Mouse (Mus musculus) gastrocnemius, adult 2 months (tissue): ENCODE data around the gene Slc39a7. TPM values are rescaled to one million over a fixed set of nuclear protein-coding genes. Genes with fewer than 3 reads are reported as not detected.

Source experiments
- DNase-seq: peaks from one replicate; pipeline ENCODE4 v3.0.0; 2022
- H3K27ac ChIP-seq: fragments of 200-600 bp; 2 replicates; pipeline ENCODE4 v1.8.1; 2022; ENCODE audit warnings: mild to moderate bottlenecking
- H3K4me3 ChIP-seq: fragments of 200-600 bp; 2 replicates; pipeline ENCODE4 v1.8.1; 2022; ENCODE audit warnings: mild to moderate bottlenecking, moderate library complexity
- CTCF ChIP-seq: fragments of 200-600 bp; IDR thresholded peaks from 2 replicates; pipeline ENCODE4 v1.8.1; 2022; ENCODE audit warnings: antibody characterized with exemption, mild to moderate bottlenecking, moderate library complexity
- intact Hi-C: fragments of 180-260 bp; cut with DNase I; formaldehyde crosslinking; loops from one replicate; pipeline ENCODE4 v1.15.1; 2025
- long read RNA-seq, 2 experiments: library from polyadenylated mRNA; stranded (forward); transcript quantifications; one replicate each; pipeline ENCODE4 v2.0.0; 2021
- total RNA-seq, 2 experiments: library from RNA; stranded (reverse); gene quantifications; 2 replicates each; pipeline ENCODE4 v1.2.3; 2021

Slc39a7 gene
- 10 to 100 TPM; 44.6 to 49.5 TPM for total RNA-seq
- long read RNA-seq, experiment 1, transcript Slc39a7-201 (7 exons, 2,320 nt), result major isoform, 35 of 63 reads
- long read RNA-seq, experiment 1, transcript Slc39a7-204 (6 exons, 2,433 nt), result minor isoform, 5 of 63 reads
- long read RNA-seq, experiment 1, transcript Slc39a7-203 (8 exons, 1,550 nt), result minor isoform, 16 of 63 reads
- long read RNA-seq, experiment 1, partial matches to known transcripts, result 3 of 63 reads
- long read RNA-seq, experiment 1, other reads (novel, unspliced or antisense), result 4 of 63 reads
- long read RNA-seq, experiment 2, transcript Slc39a7-201 (7 exons, 2,320 nt), result major isoform, 44 of 65 reads
- long read RNA-seq, experiment 2, transcript Slc39a7-203 (8 exons, 1,550 nt), result minor isoform, 13 of 65 reads
- long read RNA-seq, experiment 2, partial matches to known transcripts, result 4 of 65 reads
- long read RNA-seq, experiment 2, other reads (novel, unspliced or antisense), result 4 of 65 reads

GRCm38 (mm10) chr17:34031465-34032173 lies at the start of gene Slc39a7, which contains the start of gene Rxrb:
TSS of gene Slc39a7 (minus strand) at chr17:34031682.
TSS of gene Rxrb (plus strand) at chr17:34031812.
- peak; percentile 100 for DNase-seq
- peak within 1 kb of the TSS; percentile 78 for H3K4me3 ChIP-seq
- intact Hi-C loops, result loop anchor here (5.0 kb wide), 1 partner anchor 91 kb away; the partner anchor contains the start of gene Brd2
- H3K27ac ChIP-seq, result peak within 1 kb of the TSS; percentile 100
- no peak for TF ChIP-seq CTCF

- intact Hi-C loops, result no loop called here
- Histone ChIP-seq H3K4me3 (no peak overlapping the region), H3K27ac (no peak overlapping the region)
- no peak for TF ChIP-seq CTCF
- no peak for DNase-seq
Measured at GRCm38 (mm10) chr17:34079621-34080020, 48.1 kb upstream of the Slc39a7 start.

- intact Hi-C loops, result no loop called here
- no peak for TF ChIP-seq CTCF
- no peak for DNase-seq
- H3K27ac ChIP-seq, result no peak overlapping the region
- H3K4me3 ChIP-seq, result no peak overlapping the region
Measured at GRCm38 (mm10) chr17:34079002-34079401, 47.5 kb upstream of the Slc39a7 start.

- no peak for TF ChIP-seq CTCF
- intact Hi-C loops, result no loop called here
- Histone ChIP-seq H3K27ac (no peak overlapping the region), H3K4me3 (peak overlapping the region; percentile 51)
- no peak for DNase-seq
Measured at GRCm38 (mm10) chr17:34078148-34078547, 46.7 kb upstream of the Slc39a7 start.

- no peak overlapping the region for H3K27ac ChIP-seq
- peak overlapping the region; percentile 51 for H3K4me3 ChIP-seq
- TF ChIP-seq CTCF, result peak; percentile 79
- intact Hi-C loops, result loop anchor here (1.0 kb wide), 1 partner anchor 92 kb away; no protein-coding TSS in a partner anchor
- peak; percentile 64 for DNase-seq
Measured at GRCm38 (mm10) chr17:34077549-34077948, 46.1 kb upstream of the Slc39a7 start.

- TF ChIP-seq CTCF, result peak; percentile 81
Measured at GRCm38 (mm10) chr17:34075271-34075670, 43.8 kb upstream of the Slc39a7 start.

GRCm38 (mm10) chr17:34072091-34072490 lies 40.6 kb upstream of the Slc39a7 start:
- no peak overlapping the region for H3K4me3 ChIP-seq
- intact Hi-C loops, result no loop called here
- no peak for DNase-seq
- no peak for TF ChIP-seq CTCF
- no peak overlapping the region for H3K27ac ChIP-seq

More at GRCm38 (mm10) chr17:34075271-34075670, 43.8 kb upstream of the Slc39a7 start:
- Histone ChIP-seq H3K27ac (no peak overlapping the region), H3K4me3 (no peak overlapping the region)
- peak; percentile 71 for DNase-seq
- intact Hi-C loops, result no loop called here

- Histone ChIP-seq H3K4me3 (no peak overlapping the region), H3K27ac (no peak overlapping the region)
- no peak for TF ChIP-seq CTCF
- intact Hi-C loops, result no loop called here
- no peak for DNase-seq
Measured at GRCm38 (mm10) chr17:34068864-34069263, 37.4 kb upstream of the Slc39a7 start.

GRCm38 (mm10) chr17:34057224-34057623 lies 25.7 kb upstream of the Slc39a7 start:
- Histone ChIP-seq H3K4me3 (no peak overlapping the region), H3K27ac (no peak overlapping the region)
- DNase-seq, result no peak
- intact Hi-C loops, result no loop called here
- TF ChIP-seq CTCF, result no peak

GRCm38 (mm10) chr17:34047404-34048050 lies 16.0 kb upstream of the Slc39a7 start:
- no peak overlapping the region for H3K4me3 ChIP-seq
- no peak overlapping the region for H3K27ac ChIP-seq
- intact Hi-C loops, result no loop called here
- no peak for TF ChIP-seq CTCF
- no peak for DNase-seq

- no peak for DNase-seq
- no peak for TF ChIP-seq CTCF
- H3K4me3 ChIP-seq, result no peak overlapping the region
- intact Hi-C loops, result no loop called here
- no peak overlapping the region for H3K27ac ChIP-seq
Measured at GRCm38 (mm10) chr17:34045941-34046340, 14.5 kb upstream of the Slc39a7 start.
